Mouse (Mus musculus) adrenal gland, postnatal 14 days (tissue): ENCODE data around the gene Serpinb6c. TPM values are rescaled to one million over a fixed set of nuclear protein-coding genes. Genes with fewer than 3 reads are reported as not detected.

Source experiments
- total RNA-seq: library from RNA; stranded (reverse); gene quantifications from 2 replicates; pipeline ENCODE4 v1.2.3, GENCODE M21; 2021

The Serpinb6c gene
- total RNA-seq, 1 experiment from 2014 or later, result 0.33 TPM

Other genes with a start within 250 kb of the Serpinb6c start
- gene Serpinb6d, start 244.3 kb downstream of the Serpinb6c start, total RNA-seq, result not detected in 2 replicates
- not detected in 2 replicates for gene Serpinb6e, start 62.3 kb downstream of the Serpinb6c start, total RNA-seq
- 39.0 and 51.5 TPM in 2 replicates for gene Nqo2, start 59.0 kb upstream of the Serpinb6c start, total RNA-seq
- 29.5 and 31.4 TPM in 2 replicates for gene Ripk1, start 96.7 kb upstream of the Serpinb6c start, total RNA-seq
- gene Serpinb6a, start 97.1 kb upstream of the Serpinb6c start, total RNA-seq, result 214 and 236 TPM in 2 replicates
- 57.7 and 79.8 TPM in 2 replicates for gene Bphl, start 131.9 kb upstream of the Serpinb6c start, total RNA-seq
- 46.1 and 59.9 TPM in 2 replicates for gene Tubb2a, start 172.3 kb upstream of the Serpinb6c start, total RNA-seq
- gene Tubb2b, start 224.8 kb upstream of the Serpinb6c start, total RNA-seq, result 5.5 and 22.5 TPM in 2 replicates